Mouse (Mus musculus): ENCODE measurements around the gene Sfxn3. TPM values are rescaled to one million over a fixed set of nuclear protein-coding genes. Genes with fewer than 3 reads are reported as not detected.

The Sfxn3 gene
- total RNA-seq, 2 experiments from 2014 or later = 50.1 to 51.8 TPM

DNA sequence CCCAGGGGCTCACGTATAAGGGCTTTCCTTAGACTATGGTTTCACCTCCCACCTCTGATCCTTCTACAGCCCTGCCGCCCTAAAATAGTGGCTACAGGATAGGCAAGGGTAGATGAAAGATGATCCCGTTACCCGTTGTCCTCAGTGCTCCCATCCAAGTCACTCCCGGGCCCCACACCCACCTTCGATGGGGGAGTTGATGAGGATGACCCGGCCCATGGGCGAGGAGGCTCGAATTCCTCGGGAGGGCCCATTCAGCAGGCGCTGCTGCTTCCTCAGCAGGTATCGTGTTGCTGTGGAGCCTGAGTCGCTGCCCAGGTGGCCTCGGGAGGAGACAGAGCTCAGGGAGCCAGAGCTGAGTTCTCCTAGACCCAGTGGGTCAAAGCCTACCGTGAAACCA lies 2.1 kb upstream of the Sfxn3 start:
- DNase-seq (ENCODE audit: low spot score in 2 of 2) = no peak

DNA sequence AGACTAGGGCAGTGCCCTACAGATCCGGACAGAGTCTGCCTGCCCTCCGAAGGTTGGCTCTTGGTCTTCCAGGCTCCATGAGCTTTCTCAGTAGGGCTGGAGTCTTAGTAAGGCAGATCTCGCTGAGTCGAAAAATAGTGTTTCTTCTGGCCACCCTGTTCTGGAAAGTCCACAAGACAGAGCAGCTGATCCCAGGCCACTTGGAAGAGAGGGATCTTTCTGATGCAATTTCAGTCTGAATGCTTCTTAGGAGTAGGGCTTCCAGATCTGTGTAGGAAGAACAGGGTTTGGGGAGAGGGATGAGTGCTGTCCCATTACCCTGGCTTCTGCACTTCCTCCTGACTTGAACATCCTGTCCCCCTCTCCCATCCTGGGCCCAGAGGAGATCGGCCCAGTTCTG lies 1.7 kb upstream of the Sfxn3 start, which contains the start of gene Pdzd7:
TSS of gene Pdzd7 (minus strand) at position 67 of the 400 bp plus-strand sequence.
- no peak for DNase-seq (ENCODE audit: low spot score in 2 of 2)

DNA sequence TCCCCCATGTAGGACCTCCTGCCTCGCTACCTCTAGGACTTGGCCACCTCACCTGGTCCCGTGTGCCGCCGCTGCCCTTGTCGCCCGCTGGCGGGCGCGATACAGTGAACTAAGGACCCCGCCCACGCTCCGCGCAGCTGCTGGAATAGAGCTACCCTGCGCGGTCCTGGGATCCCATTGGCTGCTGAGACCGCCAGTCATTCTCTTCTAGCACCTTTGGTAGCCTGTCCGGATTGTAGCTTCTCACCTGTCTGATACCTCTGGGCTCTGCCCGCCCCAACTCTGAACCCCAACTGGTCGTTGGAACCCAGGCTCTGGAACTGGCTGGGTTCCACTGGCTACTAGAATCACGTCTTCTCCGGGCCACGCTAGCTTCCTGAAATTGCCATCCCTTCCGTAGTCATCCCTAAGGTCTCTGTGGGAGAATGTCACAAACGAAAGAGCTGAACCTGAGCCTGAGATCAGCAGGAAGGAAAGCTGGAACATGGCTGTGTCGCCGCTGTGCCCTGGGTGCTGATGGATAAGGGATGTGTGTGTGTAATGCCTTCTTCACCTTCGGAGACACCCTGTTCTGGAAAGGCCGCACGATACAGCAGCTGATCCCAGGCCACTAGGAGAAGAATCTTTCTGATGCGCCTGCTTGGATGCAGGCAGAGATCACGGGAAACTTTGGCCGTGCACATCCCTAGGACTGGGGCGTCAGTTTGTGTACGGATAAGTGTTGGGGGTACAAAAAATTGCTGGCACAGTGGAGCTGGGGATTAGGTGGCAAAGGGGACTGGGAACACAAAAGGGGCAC lies 581 bp upstream of the Sfxn3 start:
- peak; percentile 75 to 77 for DNase-seq (ENCODE audit: low spot score in 2 of 2)

DNA sequence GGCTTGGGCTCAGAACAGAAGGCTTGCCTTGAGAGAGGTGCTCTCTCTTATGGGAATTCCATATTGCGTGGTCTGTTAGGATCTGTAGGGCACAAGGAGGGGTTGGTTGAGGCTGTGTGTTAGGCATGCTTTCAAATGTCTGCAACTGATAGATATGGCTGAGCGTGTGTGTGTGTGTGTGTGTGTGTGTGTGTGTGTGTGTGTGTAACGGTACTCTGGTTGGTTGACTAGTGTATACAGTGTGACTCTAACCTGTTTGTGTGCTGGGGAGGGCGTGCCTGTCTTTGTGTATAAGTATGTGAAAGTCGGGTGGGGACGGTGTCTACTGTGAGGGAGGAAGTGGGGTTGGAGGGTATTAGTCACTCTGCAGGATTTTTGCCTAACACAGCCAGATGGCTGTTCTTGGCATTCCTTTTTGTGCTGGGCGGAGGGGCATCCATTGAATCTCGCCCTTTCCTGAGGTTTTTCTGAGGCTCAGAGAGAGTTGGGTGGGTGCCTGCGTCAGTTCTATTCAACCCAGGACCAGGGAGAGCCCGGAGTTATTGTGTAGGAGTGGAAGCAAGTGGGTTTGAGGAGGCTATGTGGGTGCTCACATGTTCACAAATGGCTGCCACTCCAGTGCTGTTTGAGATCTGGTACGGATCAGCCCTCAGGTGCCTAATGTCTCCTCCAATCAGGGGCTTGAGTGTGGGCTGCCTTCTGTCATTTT lies 786 bp downstream of the Sfxn3 start:
- no peak for DNase-seq (ENCODE audit: low spot score in 2 of 2)

DNA sequence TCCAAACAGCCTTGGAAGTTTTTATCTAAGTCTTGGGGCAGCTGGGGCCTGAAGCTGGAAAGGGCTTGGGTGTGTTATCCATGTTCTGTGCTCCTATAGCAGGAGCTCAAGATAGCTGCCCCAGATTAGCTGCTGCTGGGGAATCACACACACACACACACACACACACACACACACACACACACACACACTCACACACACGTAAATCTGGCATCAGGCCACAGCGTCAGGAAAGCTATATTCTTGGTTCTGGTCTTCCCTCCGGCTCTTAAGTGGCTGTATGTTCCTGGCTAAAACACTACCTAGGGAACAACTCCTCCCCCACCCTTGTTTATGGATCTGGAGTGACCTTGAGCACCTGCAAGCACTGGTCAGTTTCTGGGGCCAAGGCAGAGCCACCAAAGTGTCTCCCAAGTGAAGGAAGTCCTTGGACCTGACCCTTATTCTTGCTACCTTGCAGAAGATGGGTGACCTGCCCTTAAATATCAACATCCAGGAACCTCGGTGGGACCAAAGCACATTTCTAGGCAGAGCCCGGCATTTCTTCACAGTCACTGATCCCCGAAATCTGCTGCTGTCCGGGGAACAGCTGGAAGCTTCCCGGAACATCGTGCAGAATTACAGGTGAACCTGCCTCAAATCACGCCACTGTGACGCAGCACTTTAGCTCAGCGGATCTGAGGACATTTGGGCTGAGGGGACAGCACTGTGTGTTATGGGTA lies 1.5 kb downstream of the Sfxn3 start:
- DNase-seq (ENCODE audit: low spot score in 2 of 2) = no peak

DNA sequence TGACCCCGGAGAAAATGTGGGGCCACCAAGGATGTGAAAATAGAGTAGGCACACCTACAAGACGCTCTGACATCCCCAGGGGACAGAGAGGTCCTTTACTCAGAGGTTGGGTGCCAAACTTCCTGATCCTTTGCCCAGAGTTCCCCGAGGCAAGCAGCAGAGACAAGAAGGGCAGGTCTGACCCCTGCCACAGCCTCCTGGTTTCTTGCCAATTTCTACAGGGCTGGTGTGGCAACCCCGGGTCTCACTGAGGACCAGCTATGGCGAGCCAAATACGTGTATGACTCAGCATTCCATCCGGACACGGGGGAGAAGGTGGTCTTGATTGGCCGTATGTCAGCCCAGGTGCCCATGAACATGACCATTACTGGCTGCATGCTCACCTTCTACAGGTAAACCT lies 2.2 kb downstream of the Sfxn3 start:
- no peak for DNase-seq (ENCODE audit: low spot score in 2 of 2)

DNA sequence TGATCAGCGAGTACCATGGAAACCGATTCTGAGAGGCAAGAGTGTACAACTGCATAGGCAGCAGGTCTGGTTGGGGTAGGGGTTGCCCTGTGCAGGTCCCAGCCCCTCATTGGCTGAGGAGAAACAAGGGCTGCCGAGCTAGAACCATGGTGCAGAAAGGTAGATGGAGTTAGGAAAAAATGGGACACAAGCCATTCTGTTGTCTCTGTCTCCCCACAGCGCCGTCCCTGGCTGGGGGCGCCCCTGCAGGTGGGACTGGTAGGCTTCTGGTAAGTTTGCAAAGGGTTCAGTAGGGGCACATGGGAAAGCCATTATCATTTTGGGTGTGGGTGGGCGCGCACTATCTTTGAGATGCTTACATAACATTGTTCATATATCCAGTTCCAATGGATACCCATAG lies 6.1 kb downstream of the Sfxn3 start:
- no peak for DNase-seq (ENCODE audit: low spot score in 2 of 2)

DNA sequence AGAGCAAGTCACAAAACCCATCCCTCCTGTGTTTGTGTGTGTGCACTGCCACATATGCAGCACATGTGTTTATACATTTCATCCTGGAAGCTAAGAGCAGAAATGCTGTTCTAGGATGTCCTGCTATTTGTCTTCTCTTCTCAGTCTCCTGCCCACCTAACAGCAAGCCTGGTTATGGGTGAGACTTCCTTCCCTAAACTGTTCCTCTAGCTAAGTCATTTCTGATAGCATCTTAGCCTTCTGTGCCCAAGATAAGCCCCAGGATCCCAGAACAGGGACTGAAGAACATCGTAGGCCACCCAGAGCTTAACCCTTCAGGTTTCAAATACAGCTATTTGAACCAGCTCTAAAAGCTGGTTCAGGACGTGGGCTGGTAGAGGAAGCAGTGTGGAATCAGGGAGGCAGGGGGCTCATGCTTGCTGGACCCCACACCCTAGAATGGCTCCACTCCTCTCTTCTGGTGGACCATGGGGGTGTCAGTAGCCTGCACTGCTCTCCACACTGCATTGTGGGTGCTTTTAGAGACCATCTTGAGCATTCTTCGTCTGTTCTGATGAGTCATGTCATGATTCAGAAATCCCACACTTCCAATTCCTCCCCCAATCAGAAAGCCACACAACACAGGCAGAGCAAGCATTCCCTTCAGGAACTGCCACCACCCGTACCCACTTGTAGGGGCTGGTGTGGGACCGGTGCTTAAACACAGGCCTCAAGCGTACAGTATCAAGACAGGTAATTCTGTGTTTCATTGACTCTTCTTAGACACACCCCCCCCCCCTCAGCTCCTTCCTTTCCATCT lies 7.8 kb downstream of the Sfxn3 start:
- no peak for DNase-seq (ENCODE audit: low spot score in 2 of 2)

DNA sequence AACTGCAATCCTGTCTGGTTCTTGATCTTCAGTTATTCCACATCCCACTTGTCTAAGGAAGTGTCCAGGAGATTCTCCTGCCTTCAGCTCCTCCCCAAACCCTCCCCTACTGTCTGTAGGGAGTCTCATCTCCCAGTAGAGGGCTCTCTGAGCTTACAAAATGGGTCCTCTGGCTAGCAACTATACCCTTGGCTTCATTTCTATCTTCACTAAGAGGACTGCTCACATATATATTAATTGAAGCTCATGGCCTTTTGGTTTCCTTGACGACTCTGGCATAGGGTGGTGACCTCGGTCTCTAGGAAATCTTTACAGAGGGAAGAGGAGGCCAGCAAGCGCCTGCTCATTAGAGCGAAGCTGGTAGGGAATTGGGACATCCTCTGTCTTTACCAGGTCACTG lies 9.1 kb downstream of the Sfxn3 start:
- DNase-seq (ENCODE audit: low spot score in 2 of 2) = no peak

DNA sequence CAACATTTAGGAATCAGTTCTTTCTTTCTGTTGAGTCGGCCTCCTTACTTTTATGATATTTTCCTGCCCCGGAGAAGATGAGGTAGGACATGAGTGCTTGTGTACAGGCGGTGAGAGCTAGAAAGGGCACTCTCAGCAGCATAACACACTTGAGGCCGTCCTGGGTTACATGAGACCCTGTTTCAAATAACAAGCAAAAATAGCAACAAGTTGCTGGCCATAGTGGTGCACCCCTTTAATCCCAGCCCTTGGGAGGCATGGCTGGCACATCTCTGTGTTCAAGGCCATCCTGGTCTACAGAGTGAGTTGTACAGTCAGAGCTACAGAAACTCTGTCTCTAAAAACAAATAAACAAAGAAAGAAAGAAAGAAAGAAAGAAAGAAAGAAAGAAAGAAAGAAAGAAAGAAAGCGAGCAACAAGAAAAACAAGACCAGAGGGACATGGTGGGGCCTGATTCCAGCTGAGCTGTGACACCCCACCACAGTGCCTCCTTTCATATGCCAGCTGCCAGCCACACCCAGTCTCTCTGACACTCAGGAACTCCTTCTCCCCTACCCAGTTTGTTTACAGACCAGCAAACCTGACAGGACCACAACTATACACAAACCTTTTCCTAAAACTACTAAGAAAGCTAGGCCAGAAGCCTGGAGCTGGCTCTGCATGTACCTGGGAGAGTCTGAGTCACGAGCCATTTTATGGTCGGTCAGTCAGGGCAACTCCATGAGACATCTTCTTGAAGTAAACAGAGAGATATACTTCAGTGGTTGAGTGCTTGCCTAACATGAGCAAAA lies 9.8 kb downstream of the Sfxn3 start:
- no peak for DNase-seq (ENCODE audit: low spot score in 2 of 2)

DNA sequence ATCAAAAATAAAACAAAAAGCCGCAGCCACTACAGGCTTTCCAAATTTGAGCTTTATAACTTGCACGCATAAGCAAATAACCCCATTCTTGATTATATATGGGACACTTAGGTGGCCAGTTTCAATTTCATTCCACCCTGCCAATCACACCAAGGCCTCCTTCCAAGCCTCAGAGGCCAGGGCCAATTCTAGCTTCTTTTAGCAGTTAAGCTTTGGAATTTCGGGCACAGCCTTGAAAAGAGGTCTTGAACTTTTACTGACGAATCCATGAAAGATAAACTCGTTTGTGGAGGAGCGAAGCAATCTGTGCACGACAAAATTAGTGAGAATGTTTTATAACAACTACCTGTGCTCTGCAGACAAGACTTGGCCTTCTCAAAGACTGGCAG lies 10.4 kb downstream of the Sfxn3 start:
- DNase-seq (ENCODE audit: low spot score in 2 of 2) = no peak

DNA sequence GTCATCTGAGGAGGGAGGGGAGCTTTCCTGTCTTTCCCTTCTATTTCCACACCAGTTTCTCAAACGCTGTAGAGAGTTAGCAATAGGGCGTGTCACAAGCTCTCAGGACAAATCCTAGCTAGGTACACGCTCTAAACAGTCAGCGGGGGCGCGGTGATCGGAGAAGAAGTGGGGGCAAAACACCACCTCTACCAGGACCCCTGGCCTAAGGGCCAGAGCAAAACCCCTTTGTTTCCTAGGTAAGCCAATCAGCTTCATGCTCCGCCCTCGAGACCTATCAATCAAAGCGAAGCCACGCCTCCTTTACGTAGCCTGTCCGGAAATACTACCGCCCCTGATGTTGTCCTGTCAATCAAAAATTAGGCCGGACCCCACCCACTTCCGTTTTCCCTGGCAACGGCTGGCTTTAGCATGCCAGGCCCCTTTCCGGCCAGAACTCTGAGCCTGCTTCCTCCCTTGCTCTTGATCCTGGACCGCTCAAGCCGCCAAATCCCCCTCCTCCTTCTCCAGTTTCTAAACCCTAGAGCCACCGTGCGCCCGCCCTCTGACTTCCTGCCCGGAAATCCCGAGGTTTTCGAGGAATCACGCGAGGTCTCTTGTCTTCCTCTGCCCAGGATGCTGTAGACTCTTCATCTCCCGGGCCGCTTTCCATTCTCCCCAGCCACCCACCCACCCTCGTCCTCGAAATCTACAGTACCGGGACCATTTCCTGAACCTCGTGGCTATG lies 11.0 kb downstream of the Sfxn3 start:
- DNase-seq (ENCODE audit: low spot score in 2 of 2) = peak; percentile 82 to 84

DNA sequence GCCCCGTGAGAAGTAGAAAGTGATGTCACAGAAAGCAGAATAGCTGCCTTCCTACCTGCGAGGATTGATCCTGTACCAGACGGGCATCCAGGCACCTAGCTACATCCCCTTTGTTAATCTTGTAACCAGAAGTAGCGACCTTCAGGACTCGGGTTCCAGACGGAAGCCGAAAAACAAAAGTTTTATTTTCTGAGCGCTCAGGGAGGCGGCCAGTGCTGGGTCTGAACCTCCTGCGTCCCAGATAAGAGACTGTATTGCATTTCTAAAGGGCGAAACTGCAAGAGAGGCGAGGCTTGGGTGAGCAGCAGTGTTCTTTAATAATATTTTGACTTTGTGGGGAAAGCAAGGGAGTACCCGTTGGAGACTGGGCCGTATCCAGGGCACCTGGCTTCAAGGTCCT lies 11.5 kb downstream of the Sfxn3 start:
- no peak for DNase-seq (ENCODE audit: low spot score in 2 of 2)

DNA sequence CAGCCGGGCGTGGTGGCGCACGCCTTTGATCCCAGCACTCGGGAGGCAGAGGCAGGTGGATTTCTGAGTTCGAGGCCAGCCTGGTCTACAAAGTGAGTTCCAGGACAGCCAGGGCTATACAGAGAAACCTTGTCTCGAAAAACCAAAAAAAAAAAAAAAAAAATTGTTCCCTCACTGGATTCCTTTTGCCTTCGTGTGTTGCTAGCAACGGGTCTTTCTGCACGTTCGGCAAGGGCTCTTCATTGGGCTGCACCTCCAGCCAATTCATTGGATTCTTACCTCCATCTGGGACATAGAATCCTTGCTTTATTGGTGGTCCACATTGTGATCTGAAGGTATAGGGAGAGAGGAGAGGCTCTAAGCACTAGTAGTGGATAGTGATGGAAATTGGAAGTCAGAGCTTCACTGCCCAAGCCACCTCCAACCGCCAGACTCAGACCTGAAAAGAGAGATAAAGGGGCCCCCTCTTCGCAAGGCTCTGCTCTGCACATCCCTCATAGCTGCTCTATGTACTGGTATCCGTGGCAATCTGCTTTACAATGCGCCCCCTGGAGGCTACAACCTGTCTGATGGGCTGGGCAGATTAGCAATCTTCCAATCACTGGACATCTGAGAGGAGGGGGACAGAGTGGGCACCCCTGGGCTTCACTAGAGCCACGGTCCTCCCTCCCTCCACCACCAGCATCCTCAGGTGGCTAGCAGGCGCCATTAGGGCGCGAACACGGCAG lies 16.4 kb downstream of the Sfxn3 start:
- DNase-seq (ENCODE audit: low spot score in 2 of 2) = peak; percentile 68 to 72

DNA sequence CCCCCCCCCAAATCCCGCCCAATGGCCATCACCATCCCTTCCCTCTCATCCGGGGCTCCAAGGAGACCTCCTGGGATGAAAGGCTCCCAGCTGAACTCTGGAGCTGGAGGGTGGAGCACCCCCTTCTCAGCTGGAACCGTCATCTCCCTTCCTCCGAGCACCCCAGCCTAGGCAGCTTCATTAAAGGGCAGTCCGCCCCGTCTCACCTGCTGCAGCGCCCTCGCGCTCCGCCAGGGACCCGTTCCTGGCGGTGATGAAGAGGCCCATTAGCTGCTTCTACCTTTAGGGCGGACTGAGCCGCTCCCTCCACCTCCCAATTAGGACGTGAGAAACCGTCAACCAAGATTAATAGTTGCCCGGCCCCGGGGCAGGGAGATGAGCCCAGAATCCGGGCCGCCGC lies 17.9 kb downstream of the Sfxn3 start:
- DNase-seq (ENCODE audit: low spot score in 2 of 2) = no peak

DNA sequence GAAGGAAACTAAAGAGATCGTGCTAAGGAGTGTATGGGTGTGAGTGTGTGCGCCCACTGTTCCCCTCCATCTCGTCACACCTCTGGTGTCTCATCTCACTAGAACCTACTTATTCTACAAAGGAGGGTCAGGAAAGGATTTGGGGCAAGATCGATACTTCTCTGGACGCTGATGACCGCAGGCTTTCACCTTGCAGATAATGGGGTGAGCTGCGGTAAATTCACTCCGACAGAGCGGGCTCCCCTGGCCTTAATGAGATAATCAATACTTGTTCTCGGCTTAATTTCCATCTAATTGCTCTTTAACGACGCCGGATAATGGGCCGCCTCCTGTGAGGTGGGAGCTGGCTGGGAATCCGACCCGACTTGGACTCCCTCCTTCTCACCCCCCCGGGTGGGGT lies 19.9 kb downstream of the Sfxn3 start:
- no peak for DNase-seq (ENCODE audit: low spot score in 2 of 2)

DNA sequence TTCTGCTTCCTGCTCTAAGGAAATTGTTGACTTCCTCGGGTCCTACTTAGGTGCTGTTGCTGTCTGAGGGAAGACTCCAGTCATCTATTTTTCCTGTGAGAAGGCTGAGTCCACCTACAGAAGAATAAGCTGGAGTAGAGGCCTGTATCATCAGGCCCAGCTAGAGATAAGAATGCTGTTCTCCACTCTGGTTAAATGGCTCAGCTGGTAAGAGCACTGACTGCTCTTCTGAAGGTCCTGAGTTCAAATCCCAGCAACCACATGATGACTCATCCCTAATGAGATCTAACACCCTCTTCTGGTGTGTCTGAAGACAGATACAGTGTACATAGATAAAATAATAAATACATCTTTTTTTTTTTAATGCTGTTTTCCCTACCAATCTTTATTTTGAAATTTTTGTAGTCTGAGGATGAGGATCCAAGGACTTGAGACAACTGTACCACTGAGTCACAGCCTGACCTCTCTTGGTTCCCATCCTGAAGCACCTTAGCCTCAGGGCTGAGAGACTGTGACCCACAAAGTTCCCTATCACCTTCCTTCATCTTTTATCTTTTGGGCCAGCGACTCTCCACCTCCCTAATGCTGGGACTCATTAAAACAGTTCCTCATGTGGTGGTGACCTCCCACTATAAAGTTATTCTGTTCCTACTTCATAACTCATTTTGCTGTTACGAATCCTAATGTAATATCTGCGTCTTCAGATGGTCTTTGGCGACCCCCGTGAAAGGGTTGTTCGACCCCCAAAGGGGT lies 20.6 kb downstream of the Sfxn3 start:
- no peak for DNase-seq (ENCODE audit: low spot score in 2 of 2)

DNA sequence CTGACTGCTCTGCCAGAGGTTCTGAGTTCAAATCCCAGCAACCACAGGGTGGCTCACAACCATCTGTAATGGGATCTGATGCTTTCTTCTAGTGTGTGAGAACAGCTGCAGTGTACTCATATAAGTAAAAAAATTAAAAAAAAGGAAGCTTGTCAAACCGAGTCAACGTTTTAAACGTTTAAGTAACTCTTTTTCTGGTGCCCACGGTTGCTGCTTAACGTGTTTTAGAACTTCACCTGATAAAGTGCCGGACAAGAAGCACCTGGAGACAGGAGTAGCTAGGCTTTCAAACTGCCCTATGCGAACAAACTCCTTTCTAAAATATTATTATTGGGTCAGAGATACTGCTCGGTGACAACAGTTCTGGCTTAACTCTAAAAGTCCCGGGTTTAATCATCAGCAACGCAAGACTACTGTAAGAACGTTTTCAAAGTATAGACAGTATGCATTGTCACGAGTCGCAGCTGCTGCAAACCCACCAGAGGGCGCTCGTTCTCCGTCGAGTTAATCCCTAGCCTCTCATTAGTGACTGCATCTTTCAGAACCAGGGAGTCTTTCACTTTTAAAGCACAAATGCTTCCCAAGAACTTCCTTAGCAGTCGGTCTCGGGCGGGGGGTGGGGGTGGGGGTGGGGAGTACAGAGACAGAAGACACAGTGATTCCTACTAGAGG lies 26.7 kb downstream of the Sfxn3 start:
- DNase-seq (ENCODE audit: low spot score in 2 of 2) = peak; percentile 81 to 93
